Mouse (Mus musculus) ES-E14 (cell line): ENCODE measurements around the gene Amph. TPM values are rescaled to one million over a fixed set of nuclear protein-coding genes. Genes with fewer than 3 reads are reported as not detected.

Experiments used
- DNase-seq: peaks from one replicate; pipeline ENCODE4 v3.0.0-alpha.2; 2013; ENCODE audit warnings: low read depth, low spot score
- H3K27ac ChIP-seq: 2 replicates; pipeline ENCODE4 v1.5.1; 2012; ENCODE audit warnings: low read depth, mild to moderate bottlenecking, low read length, moderate library complexity, mixed read lengths; ENCODE audit not compliant: poor library complexity, insufficient read depth, severe bottlenecking
- H3K36me3 ChIP-seq: 2 replicates; pipeline ENCODE4 v1.6.1; 2012; ENCODE audit warnings: mild to moderate bottlenecking, low read length, moderate library complexity, mixed read lengths; ENCODE audit not compliant: control insufficient read depth, poor library complexity, insufficient read depth, severe bottlenecking
- H3K4me1 ChIP-seq, 2 experiments: fragments of 150-350 bp in 1 of 2; sonication (generic) in 1 of 2; 2 replicates each; pipeline ENCODE4 v1.6.1; 2012; ENCODE audit warnings: low read length in 2 of 2, mild to moderate bottlenecking in 1 of 2, mixed read lengths in 1 of 2; ENCODE audit not compliant: control insufficient read depth in 2 of 2, insufficient read depth in 2 of 2, poor library complexity in 1 of 2
- H3K4me3 ChIP-seq, 2 experiments: fragments of 150-350 bp in 1 of 2; sonication (generic) in 1 of 2; 2 replicates each; pipeline ENCODE4 v1.5.1; 2012; ENCODE audit warnings: low read length in 2 of 2, low read depth in 1 of 2, mild to moderate bottlenecking in 1 of 2, mixed read lengths in 1 of 2; ENCODE audit not compliant: insufficient read depth in 1 of 2, poor library complexity in 1 of 2, severe bottlenecking in 1 of 2
- H3K9ac ChIP-seq: 2 replicates; pipeline ENCODE4 v1.6.1; 2012; ENCODE audit warnings: low read depth, mild to moderate bottlenecking, low read length, mixed read lengths; ENCODE audit not compliant: poor library complexity, insufficient read depth, severe bottlenecking
- H3K9me3 ChIP-seq: fragments of 150-350 bp; sonication (generic); 2 replicates; pipeline ENCODE4 v1.6.1; 2012; ENCODE audit warnings: low read depth, mild to moderate bottlenecking, low read length; ENCODE audit not compliant: control insufficient read depth, insufficient read depth
- CHD2 ChIP-seq: IDR thresholded peaks from 2 replicates; pipeline ENCODE4 v1.6.1; 2014; ENCODE audit warnings: mild to moderate bottlenecking, low read depth, low read length, inconsistent platforms
- HCFC1 ChIP-seq: IDR thresholded peaks from 2 replicates; pipeline ENCODE4 v1.6.1; 2012; ENCODE audit warnings: low read length, inconsistent platforms, borderline replicate concordance; ENCODE audit not compliant: insufficient read depth
- MAFK ChIP-seq: IDR thresholded peaks from 2 replicates; pipeline ENCODE4 v1.6.1; 2014; ENCODE audit warnings: mild to moderate bottlenecking, low read depth, low read length, inconsistent platforms; ENCODE audit not compliant: insufficient read depth
- ZC3H11A ChIP-seq: IDR thresholded peaks from 2 replicates; pipeline ENCODE4 v1.6.1; 2012; ENCODE audit warnings: low read depth, mild to moderate bottlenecking, inconsistent platforms, low read length, borderline replicate concordance
- ZNF384 ChIP-seq: IDR thresholded peaks from 2 replicates; pipeline ENCODE4 v1.6.1; 2012; ENCODE audit warnings: low read depth, low read length, inconsistent platforms
- in situ Hi-C, 2 experiments: fragments of 600-800 bp; cut with MboI; formaldehyde crosslinking; loops; one replicate each; pipeline ENCODE4 v1.15.1; 2025; ENCODE audit warnings: low sequenced_read_pairs in 2 of 2, inconsistent platforms in 1 of 2; ENCODE audit not compliant: unreplicated experiment in 2 of 2
- total RNA-seq: library from RNA; depleted of rRNA; stranded (reverse); fragments of 300-350 nt; gene quantifications from 2 replicates; pipeline ENCODE4 v1.2.3, GENCODE M21; 2012

The Amph gene
- total RNA-seq, 1 experiment, result 5.5 TPM

DNA sequence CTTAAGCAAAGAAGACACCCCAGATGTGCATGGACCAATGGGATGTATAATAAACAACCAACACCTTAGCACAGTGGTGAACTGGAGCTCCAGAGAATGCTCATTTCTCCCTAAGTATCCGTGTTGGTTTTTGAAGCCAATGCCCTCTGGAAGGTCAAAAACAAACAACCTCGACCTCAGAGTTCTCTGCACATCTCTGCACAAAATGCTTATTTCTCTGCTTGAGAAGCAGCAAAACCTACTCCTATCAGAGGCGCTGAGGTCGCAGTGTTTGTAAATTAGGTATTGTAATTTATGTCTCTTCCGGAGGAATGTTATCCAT, 985 bp downstream of the Amph start:
- in situ Hi-C loops, result no loop called here
- Histone ChIP-seq H3K4me1 (peaks cover 0 to 7% of the 10 kb centered on the region in 2 experiments; a peak in 1 of 4 replicates), H3K4me3 (peak overlapping the region; percentile 96 to 97), H3K27ac (no peak overlapping the region), H3K9ac (no peak overlapping the region), H3K9me3 (no peaks in the 10 kb centered on the region), H3K36me3 (no peaks in the 10 kb centered on the region)
- TF ChIP-seq MAFK, result no peak
- no peak for TF ChIP-seq HCFC1
- TF ChIP-seq CHD2, result no peak
- no peak for TF ChIP-seq ZC3H11A
- TF ChIP-seq ZNF384, result no peak
- no peak for DNase-seq

- in situ Hi-C loops, result no loop called here
- Histone ChIP-seq H3K4me1 (peaks cover 0 to 7% of the 10 kb centered on the region in 2 experiments; a peak in 1 of 4 replicates), H3K36me3 (no peaks in the 10 kb centered on the region), H3K4me3 (no peak overlapping the region), H3K27ac (no peak overlapping the region), H3K9ac (no peak overlapping the region), H3K9me3 (no peaks in the 10 kb centered on the region)
- no peak for TF ChIP-seq MAFK
- TF ChIP-seq ZNF384, result no peak
- no peak for DNase-seq
Measured at GRCm38 (mm10) chr13:18949626-18950200, 1.7 kb downstream of the Amph start.

GRCm38 (mm10) chr13:18953575-18953974, 5.6 kb downstream of the Amph start:
- Histone ChIP-seq H3K4me1 (peaks cover 0 to 2% of the 10 kb centered on the region in 2 experiments; a peak in 1 of 4 replicates), H3K27ac (no peak overlapping the region), H3K9ac (no peak overlapping the region), H3K36me3 (no peaks in the 10 kb centered on the region), H3K4me3 (no peak overlapping the region), H3K9me3 (no peaks in the 10 kb centered on the region)
- TF ChIP-seq CHD2 (no peak), ZNF384 (no peak), ZC3H11A (no peak), MAFK (no peak), HCFC1 (no peak)
- in situ Hi-C loops, result no loop called here
- DNase-seq, result no peak

DNA sequence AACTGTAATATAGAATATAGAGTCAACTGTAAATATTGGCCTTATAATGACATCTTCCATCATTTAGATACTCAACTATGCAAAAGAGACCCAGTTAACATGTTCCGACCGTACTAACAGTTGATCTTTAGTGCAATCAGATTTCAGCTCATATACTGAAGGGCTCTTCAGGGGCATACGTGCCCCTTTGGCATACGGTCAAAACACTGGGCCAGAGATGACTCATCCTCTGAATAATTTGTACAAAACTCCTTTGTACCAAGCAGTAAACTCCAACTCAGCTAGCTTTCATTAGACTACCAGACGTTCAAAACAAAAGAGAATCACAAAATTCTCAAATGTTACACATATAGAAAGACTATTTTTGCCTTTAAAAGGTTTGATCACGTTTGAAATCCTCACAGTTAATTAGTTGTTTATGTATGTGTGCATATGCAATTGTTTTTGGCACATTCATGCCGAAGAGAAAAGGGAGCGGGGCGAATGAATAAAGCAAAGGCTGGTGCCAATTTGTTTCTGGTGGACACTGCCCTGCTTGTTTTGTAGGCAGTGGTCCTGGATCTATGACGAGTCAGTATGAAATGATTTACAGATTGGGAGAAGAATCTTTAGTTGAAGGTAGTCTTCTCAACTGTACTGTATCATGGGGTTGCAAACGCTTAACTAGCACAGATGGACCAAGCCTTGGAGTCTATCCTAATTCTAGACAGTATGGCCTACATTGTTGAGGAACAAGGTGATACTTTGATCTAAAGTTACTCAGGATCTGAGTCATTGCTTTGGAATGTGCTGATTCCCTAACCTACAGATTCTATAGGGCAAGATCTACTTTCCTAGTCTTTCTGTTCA, 8.3 kb downstream of the Amph start:
- no peak for DNase-seq
- TF ChIP-seq CHD2 (no peak), ZC3H11A (no peak), MAFK (no peak), ZNF384 (no peak), HCFC1 (no peak)
- Histone ChIP-seq H3K4me1 (peaks cover 0 to 2% of the 10 kb centered on the region in 2 experiments; a peak in 1 of 4 replicates), H3K27ac (no peak overlapping the region), H3K36me3 (no peaks in the 10 kb centered on the region), H3K4me3 (no peak overlapping the region), H3K9ac (no peak overlapping the region), H3K9me3 (no peaks in the 10 kb centered on the region)
- in situ Hi-C loops, result no loop called here

GRCm38 (mm10) chr13:18957028-18957427, 9.0 kb downstream of the Amph start:
- DNase-seq, result no peak
- H3K36me3 ChIP-seq, result no peaks in the 10 kb centered on the region
- H3K4me3 ChIP-seq, result no peak overlapping the region
- H3K27ac ChIP-seq, result no peak overlapping the region
- TF ChIP-seq CHD2, result no peak
- no peak for TF ChIP-seq ZNF384
- TF ChIP-seq ZC3H11A, result no peak
- TF ChIP-seq HCFC1, result no peak
- TF ChIP-seq MAFK, result no peak
- peaks cover 0 to 2% of the 10 kb centered on the region in 2 experiments; a peak in 1 of 4 replicates for H3K4me1 ChIP-seq
- no peaks in the 10 kb centered on the region for H3K9me3 ChIP-seq
- in situ Hi-C loops, result no loop called here
- no peak overlapping the region for H3K9ac ChIP-seq
